Mouse (Mus musculus): Measurements from ENCODE around the gene Fnbp1. TPM values are rescaled to one million over a fixed set of nuclear protein-coding genes. Genes with fewer than 3 reads are reported as not detected.

Fnbp1 gene
- polyA plus RNA-seq, 1 experiment: 23.9 TPM

DNA sequence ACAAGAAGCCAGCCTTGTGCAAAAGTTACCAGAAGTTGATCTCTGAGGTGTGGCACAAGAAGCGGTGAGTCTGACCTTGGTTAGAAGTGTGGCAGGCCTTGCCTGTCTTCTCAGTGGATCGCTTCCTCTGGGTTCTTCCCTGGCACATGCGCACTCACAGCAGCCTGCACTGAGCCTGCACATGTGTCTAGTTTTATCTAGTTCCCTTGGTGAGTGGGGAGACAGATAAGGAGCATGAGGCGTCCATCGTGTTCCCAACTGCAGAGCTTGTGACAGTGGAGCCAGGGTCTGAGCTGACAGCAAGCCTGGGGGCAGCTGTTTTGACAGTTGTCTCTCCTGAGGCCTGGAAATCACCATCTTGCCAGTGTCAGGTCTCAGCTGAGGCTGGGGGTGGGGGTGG lies 135.4 kb downstream of the Fnbp1 start:
- H3K27ac ChIP-seq (ENCODE audit: insufficient read depth, low read depth, low read length): no peak overlapping the region
- TF ChIP-seq CTCF (conservative IDR thresholded peaks at IDR 0.05; ENCODE audit: insufficient read depth, insufficient read length, low read depth, low read length) (no peak), POLR2A (IDR thresholded peaks at IDR 0.05; ENCODE audit: low read depth, low read length) (no peak)
- no peaks in the 10 kb centered on the region for H3K4me1 ChIP-seq (ENCODE audit: control insufficient read depth, insufficient read depth, low read length)
- H3K36me3 ChIP-seq (ENCODE audit: control insufficient read depth, insufficient read depth, low read length): no peaks in the 10 kb centered on the region
- DNase-seq: no peak
- WGBS: 86% methylated on average over 5 of the region's 5 CpGs
- no peak overlapping the region for H3K4me3 ChIP-seq (ENCODE audit: insufficient read depth, low read depth, low read length)
- no peaks in the 10 kb centered on the region for H3K27me3 ChIP-seq (replicated peaks; ENCODE audit: control insufficient read depth, insufficient read depth, low read length)

DNA sequence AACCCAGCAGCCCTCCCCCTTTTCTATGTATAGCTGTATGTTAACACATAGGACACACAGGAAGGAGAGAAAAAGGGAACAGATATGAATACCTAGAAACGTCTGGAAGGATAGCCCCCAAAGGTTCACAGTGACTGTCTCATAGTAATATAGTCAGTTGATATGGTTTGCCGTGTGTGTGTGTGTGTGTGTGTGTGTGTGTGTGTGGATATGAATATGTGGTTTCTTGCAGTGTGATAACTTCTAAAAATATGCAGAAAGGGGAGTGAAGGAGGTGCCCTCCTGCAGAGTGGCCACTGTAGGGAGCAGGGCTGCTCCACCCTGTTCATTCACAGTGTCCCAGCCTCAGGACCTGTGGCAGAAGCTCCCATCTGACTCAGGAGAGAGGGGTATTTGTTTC lies 136.4 kb downstream of the Fnbp1 start:
- H3K4me1 ChIP-seq (ENCODE audit: control insufficient read depth, insufficient read depth, low read length): no peaks in the 10 kb centered on the region
- H3K27me3 ChIP-seq (replicated peaks; ENCODE audit: control insufficient read depth, insufficient read depth, low read length): no peaks in the 10 kb centered on the region
- no peak overlapping the region for H3K27ac ChIP-seq (ENCODE audit: insufficient read depth, low read depth, low read length)
- TF ChIP-seq CTCF (conservative IDR thresholded peaks at IDR 0.05; ENCODE audit: insufficient read depth, insufficient read length, low read depth, low read length): no peak
- no peak for TF ChIP-seq POLR2A (IDR thresholded peaks at IDR 0.05; ENCODE audit: low read depth, low read length)
- no peak overlapping the region for H3K4me3 ChIP-seq (ENCODE audit: insufficient read depth, low read depth, low read length)
- no peaks in the 10 kb centered on the region for H3K36me3 ChIP-seq (ENCODE audit: control insufficient read depth, insufficient read depth, low read length)
- WGBS: 88% methylated on average over 2 of the region's 2 CpGs
- DNase-seq: no peak

DNA sequence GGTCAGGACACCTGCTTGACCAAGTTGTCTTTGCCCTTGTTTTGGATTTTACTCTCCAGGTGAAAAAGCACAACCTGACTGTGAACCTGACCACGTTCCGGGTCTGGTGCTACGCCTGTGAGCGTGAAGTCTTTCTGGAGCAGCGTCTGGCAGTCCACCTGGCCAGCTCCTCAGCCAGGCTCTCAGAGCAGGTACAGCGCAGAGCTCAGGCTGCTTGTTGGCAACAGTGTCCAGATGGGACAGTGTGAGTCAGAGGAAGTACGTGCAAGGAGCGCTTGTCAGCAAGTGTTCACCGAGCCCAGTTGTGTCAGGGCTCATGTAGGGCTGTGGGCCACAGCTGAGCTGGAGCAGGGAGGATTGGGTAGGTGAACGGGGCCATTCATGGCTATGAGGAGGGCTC lies 139.0 kb downstream of the Fnbp1 start:
- WGBS: 95% methylated on average over 10 of the region's 10 CpGs
- Histone ChIP-seq H3K27ac (ENCODE audit: insufficient read depth, low read depth, low read length) (no peak overlapping the region), H3K36me3 (ENCODE audit: control insufficient read depth, insufficient read depth, low read length) (no peaks in the 10 kb centered on the region; the same call in 1 of the 2 replicates), H3K4me1 (ENCODE audit: control insufficient read depth, insufficient read depth, low read length) (peaks cover 7% of the 10 kb centered on the region; the same call in 1 of the 2 replicates), H3K27me3 (replicated peaks; ENCODE audit: control insufficient read depth, insufficient read depth, low read length) (no peaks in the 10 kb centered on the region), H3K4me3 (ENCODE audit: insufficient read depth, low read depth, low read length) (no peak overlapping the region)
- DNase-seq: no peak
- TF ChIP-seq POLR2A (IDR thresholded peaks at IDR 0.05; ENCODE audit: low read depth, low read length): no peak
- TF ChIP-seq CTCF (conservative IDR thresholded peaks at IDR 0.05; ENCODE audit: insufficient read depth, insufficient read length, low read depth, low read length): no peak

DNA sequence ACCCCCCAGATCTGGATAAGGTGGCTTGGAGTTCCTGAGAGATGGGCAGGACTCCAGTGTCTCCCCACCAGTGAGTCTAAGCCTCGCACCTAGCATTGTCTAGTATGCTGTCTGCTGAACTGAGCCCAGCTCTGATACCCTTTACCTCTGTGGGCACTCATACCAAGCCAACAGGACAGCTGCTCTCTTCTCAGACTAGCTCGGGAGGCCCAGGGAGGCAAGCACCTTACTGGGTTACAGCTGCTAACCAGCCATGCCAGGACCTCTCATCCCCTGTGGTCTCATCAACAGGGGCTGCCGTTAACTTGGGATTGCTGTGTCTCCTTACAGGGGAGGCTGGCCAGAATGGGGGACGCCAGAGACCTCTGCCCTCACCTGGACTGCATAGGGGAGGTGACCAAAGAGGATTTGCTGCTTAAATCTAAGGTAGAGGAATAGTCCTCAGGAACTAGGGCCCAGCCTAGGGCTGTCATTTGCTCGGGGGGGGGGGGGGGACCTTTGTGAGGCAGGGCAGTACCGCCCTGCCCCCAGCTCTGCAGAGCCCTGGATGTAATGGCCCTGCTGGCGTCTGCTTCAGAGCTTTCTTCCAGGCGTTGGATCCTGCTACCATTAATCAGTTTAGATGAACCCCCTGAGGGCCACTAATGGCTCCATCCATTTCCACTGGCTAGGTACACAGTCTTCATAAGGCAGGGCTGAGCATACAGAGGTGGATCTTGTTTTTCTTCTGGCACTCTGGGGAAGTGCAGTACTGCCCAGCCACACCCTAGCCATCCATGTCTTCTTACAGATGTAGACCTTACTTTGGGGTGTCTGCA lies 143.2 kb downstream of the Fnbp1 start:
- no peak for TF ChIP-seq CTCF (conservative IDR thresholded peaks at IDR 0.05; ENCODE audit: insufficient read depth, insufficient read length, low read depth, low read length)
- no peak for TF ChIP-seq POLR2A (IDR thresholded peaks at IDR 0.05; ENCODE audit: low read depth, low read length)
- H3K4me3 ChIP-seq (ENCODE audit: insufficient read depth, low read depth, low read length): no peak overlapping the region
- 73% methylated on average over 8 of the region's 8 CpGs for WGBS

DNA sequence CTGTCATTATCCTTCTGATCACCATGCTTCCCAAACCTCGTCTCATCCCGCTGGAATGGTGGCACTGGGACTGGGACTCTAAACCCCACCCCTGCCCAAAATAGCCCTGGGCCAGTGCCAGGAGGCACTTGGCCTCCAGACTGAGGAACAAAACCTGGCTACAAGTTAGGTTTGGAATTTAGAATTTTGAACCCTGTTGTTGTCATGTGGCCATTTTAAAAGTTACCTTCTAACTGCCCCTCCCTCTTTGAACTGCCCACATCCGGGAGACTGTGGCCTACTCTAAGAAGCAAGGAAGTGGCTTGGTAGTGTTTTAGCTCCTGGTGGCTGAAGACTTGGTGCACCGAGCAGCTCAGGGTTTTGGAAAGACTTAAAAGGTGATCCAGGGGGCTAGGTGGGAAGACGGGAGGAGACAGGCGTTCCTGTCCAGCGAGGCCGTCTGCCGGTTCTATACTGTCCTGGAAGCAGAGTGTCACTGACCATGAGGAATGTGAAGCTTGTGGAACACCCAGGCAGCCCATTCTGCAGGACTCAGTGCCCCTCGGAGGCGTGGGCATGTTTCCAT lies 146.3 kb downstream of the Fnbp1 start:
- peaks cover 22% of the 10 kb centered on the region; the same call in 1 of the 2 replicates for H3K4me1 ChIP-seq (ENCODE audit: control insufficient read depth, insufficient read depth, low read length)
- TF ChIP-seq CTCF (conservative IDR thresholded peaks at IDR 0.05; ENCODE audit: insufficient read depth, insufficient read length, low read depth, low read length) (no peak), POLR2A (IDR thresholded peaks at IDR 0.05; ENCODE audit: low read depth, low read length) (no peak)
- peak overlapping the region; percentile 42 for H3K27ac ChIP-seq (ENCODE audit: insufficient read depth, low read depth, low read length)
- DNase-seq: peak; percentile 82
- H3K4me3 ChIP-seq (ENCODE audit: insufficient read depth, low read depth, low read length): peak overlapping the region; percentile 50
- no peaks in the 10 kb centered on the region; the same call in 1 of the 2 replicates for H3K36me3 ChIP-seq (ENCODE audit: control insufficient read depth, insufficient read depth, low read length)
- WGBS: 37% methylated on average over 11 of the region's 11 CpGs
- H3K27me3 ChIP-seq (replicated peaks; ENCODE audit: control insufficient read depth, insufficient read depth, low read length): no peaks in the 10 kb centered on the region

More for the DNA sequence above, 143.2 kb downstream of the Fnbp1 start:
- Histone ChIP-seq H3K36me3 (ENCODE audit: control insufficient read depth, insufficient read depth, low read length) (no peaks in the 10 kb centered on the region; the same call in 1 of the 2 replicates), H3K27ac (ENCODE audit: insufficient read depth, low read depth, low read length) (no peak overlapping the region), H3K4me1 (ENCODE audit: control insufficient read depth, insufficient read depth, low read length) (peaks cover 22% of the 10 kb centered on the region; the same call in 1 of the 2 replicates), H3K27me3 (replicated peaks; ENCODE audit: control insufficient read depth, insufficient read depth, low read length) (no peaks in the 10 kb centered on the region)
- DNase-seq: no peak

DNA sequence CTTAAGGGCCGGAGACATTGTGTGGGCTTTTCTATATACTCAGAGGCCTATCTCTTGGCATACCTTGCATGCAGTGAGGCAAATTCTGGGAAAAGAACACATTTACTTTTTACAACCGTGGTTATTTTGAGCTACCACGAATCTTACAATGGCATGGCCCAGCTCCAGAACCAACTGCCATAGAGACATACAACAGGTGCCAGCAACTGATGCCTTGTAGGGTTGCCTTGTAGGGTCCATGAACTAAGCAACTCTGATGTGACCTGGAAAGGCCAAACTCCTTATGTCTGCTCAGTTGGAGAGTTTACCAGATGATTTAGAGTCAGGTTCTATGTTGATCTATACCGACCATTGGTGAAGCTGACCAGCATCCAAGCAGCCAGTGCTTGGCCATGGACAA lies 147.0 kb downstream of the Fnbp1 start:
- TF ChIP-seq CTCF (conservative IDR thresholded peaks at IDR 0.05; ENCODE audit: insufficient read depth, insufficient read length, low read depth, low read length): no peak
- TF ChIP-seq POLR2A (IDR thresholded peaks at IDR 0.05; ENCODE audit: low read depth, low read length): no peak
- H3K4me1 ChIP-seq (ENCODE audit: control insufficient read depth, insufficient read depth, low read length): peaks cover 22% of the 10 kb centered on the region; the same call in 1 of the 2 replicates

DNA sequence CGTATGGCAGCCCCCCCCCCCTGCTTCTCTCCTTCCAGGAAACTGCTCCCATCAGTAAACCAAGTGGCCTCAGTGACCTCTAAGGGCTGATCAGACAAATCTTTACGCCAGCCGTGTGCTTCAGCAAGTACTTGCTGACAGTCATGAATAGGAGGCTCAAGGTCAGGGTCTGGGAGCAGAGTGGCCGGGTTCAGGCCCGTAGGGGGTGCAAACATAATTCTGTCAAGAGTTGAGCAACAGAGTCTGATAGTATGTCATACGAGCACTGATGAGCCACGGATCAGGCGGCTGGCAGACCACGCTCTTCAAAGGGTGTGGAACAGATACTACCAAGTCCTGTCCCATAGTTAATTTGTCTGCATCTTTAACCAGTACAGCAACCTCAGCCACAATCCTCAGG lies 151.6 kb downstream of the Fnbp1 start:
- no peak for DNase-seq
- Histone ChIP-seq H3K36me3 (ENCODE audit: control insufficient read depth, insufficient read depth, low read length) (no peaks in the 10 kb centered on the region), H3K27me3 (replicated peaks; ENCODE audit: control insufficient read depth, insufficient read depth, low read length) (no peaks in the 10 kb centered on the region), H3K4me3 (ENCODE audit: insufficient read depth, low read depth, low read length) (no peak overlapping the region), H3K27ac (ENCODE audit: insufficient read depth, low read depth, low read length) (no peak overlapping the region), H3K4me1 (ENCODE audit: control insufficient read depth, insufficient read depth, low read length) (peaks cover 5% of the 10 kb centered on the region; the same call in 1 of the 2 replicates)
- TF ChIP-seq CTCF (conservative IDR thresholded peaks at IDR 0.05; ENCODE audit: insufficient read depth, insufficient read length, low read depth, low read length) (no peak), POLR2A (IDR thresholded peaks at IDR 0.05; ENCODE audit: low read depth, low read length) (no peak)
- WGBS: 77% methylated on average over 9 of the region's 9 CpGs

More for the DNA sequence above, 147.0 kb downstream of the Fnbp1 start:
- 88% methylated on average over 4 of the region's 4 CpGs for WGBS
- no peak for DNase-seq
- Histone ChIP-seq H3K27me3 (replicated peaks; ENCODE audit: control insufficient read depth, insufficient read depth, low read length) (no peaks in the 10 kb centered on the region), H3K4me3 (ENCODE audit: insufficient read depth, low read depth, low read length) (no peak overlapping the region), H3K27ac (ENCODE audit: insufficient read depth, low read depth, low read length) (no peak overlapping the region), H3K36me3 (ENCODE audit: control insufficient read depth, insufficient read depth, low read length) (no peaks in the 10 kb centered on the region)
